In genomic region chr7:127140623-127141404, GRCm38 (mm10) we compare ENCODE assay signal across 20 mouse cellular contexts. TPM values are rescaled to one million over a fixed set of nuclear protein-coding genes. Genes with fewer than 3 reads are reported as not detected.
DNase-seq lines count a peak whose midpoint lies in the region; ATAC-seq and TF ChIP-seq lines count a peak whose summit lies in the region.
"Had no signal": no experiment of that assay in that cellular context is flagged by ENCODE, and none has a peak within 500 bp of the region (broad histone marks: within the 10 kb centered on the region; RNA-seq: fewer than 3 reads in every experiment).

No protein-coding gene starts in this region.

- peak; percentile 33 for DNase-seq in midbrain, embryonic 11.5 days (ENCODE audit: low spot score, missing footprints)
- DNase-seq in ES-CJ7 (ENCODE audit: low read depth, low spot score), result peak; percentile 77
- no peak for DNase-seq in frontal cortex, postnatal 25 days (ENCODE audit: low spot score in 2 of 2)
- DNase-seq in left cerebral cortex, postnatal 14 days (ENCODE audit: low spot score in 2 of 2), result no peak
- DNase-seq in embryo, embryonic 11 days, result no peak
- DNase-seq: cerebellum, adult 9-11 months; heart, postnatal 36 days; lung, postnatal 10 days; right cerebral cortex, adult 18-20 months had no signal

- TF ChIP-seq POLR2A in embryonic fibroblast, embryonic 13.5 days (IDR thresholded peaks at IDR 0.05; ENCODE audit: low read depth, low read length), result no peak
- no peak for TF ChIP-seq POLR2A in myocyte (IDR thresholded peaks at IDR 0.05; ENCODE audit: insufficient read length, low read depth)

- H3K4me3 ChIP-seq in midbrain, embryonic 11.5 days (ENCODE audit: low read depth, low read length), result no peak overlapping the region
- no peak overlapping the region for H3K4me3 ChIP-seq in midbrain, embryonic 13.5 days (replicated peaks)
- no peak overlapping the region for H3K4me3 ChIP-seq in embryonic fibroblast, embryonic 13.5 days (ENCODE audit: insufficient read depth, low read length)
- no peak overlapping the region for H3K4me3 ChIP-seq in myocyte
- H3K4me3 ChIP-seq: forebrain, embryonic 10.5 days had no signal

- H3K9me3 ChIP-seq in midbrain, embryonic 11.5 days (ENCODE audit: control insufficient read depth, low read length), result no peaks in the 10 kb centered on the region
- no peaks in the 10 kb centered on the region for H3K9me3 ChIP-seq in midbrain, embryonic 13.5 days
- H3K9me3 ChIP-seq: forebrain, embryonic 10.5 days had no signal

- WGBS in midbrain, embryonic 11.5 days, result 72% methylated on average over 7 of the region's 7 CpGs
- 65% methylated on average over 7 of the region's 7 CpGs for WGBS in midbrain, embryonic 13.5 days

- no peak overlapping the region for H3K27ac ChIP-seq in midbrain, embryonic 11.5 days (ENCODE audit: low read depth, low read length)
- no peak overlapping the region for H3K27ac ChIP-seq in midbrain, embryonic 13.5 days
- H3K27ac ChIP-seq in embryonic fibroblast, embryonic 13.5 days (ENCODE audit: insufficient read depth, low read length), result no peak overlapping the region
- H3K27ac ChIP-seq: forebrain, embryonic 10.5 days had no signal

- H3ac ChIP-seq in myocyte (ENCODE audit: control insufficient read depth, insufficient read length), result no peak overlapping the region

- ATAC-seq in midbrain, embryonic 11.5 days (ENCODE audit: low FRiP score), result no peak
- no peak for ATAC-seq in midbrain, embryonic 13.5 days
- ATAC-seq: midbrain, embryonic 16.5 days had no signal

- no peak overlapping the region for H3K9ac ChIP-seq in midbrain, embryonic 11.5 days (ENCODE audit: low read length)
- no peak overlapping the region for H3K9ac ChIP-seq in midbrain, embryonic 13.5 days (replicated peaks)

- H3K4me1 ChIP-seq in midbrain, embryonic 11.5 days (ENCODE audit: control insufficient read depth, insufficient read depth, low read length), result no peaks in the 10 kb centered on the region
- H3K4me1 ChIP-seq in midbrain, embryonic 13.5 days (replicated peaks), result no peaks in the 10 kb centered on the region
- H3K4me1 ChIP-seq in embryonic fibroblast, embryonic 13.5 days (ENCODE audit: control insufficient read depth, insufficient read depth, low read length), result no peaks in the 10 kb centered on the region

- intact Hi-C loops in left cerebral cortex, postnatal 14 days (cut with DNase I), result loop anchor here (5.0 kb wide), 1 partner anchor 36 kb away; no protein-coding TSS in a partner anchor

- no peaks in the 10 kb centered on the region for H3K27me3 ChIP-seq in midbrain, embryonic 11.5 days (ENCODE audit: control insufficient read depth, insufficient read depth, low read length)
- no peaks in the 10 kb centered on the region for H3K27me3 ChIP-seq in midbrain, embryonic 13.5 days
- H3K27me3 ChIP-seq in myocyte (ENCODE audit: control insufficient read depth, insufficient read depth, insufficient read length), result no peaks in the 10 kb centered on the region

- no peaks in the 10 kb centered on the region for H3K36me3 ChIP-seq in midbrain, embryonic 11.5 days (ENCODE audit: control insufficient read depth, insufficient read depth, low read length)
- H3K36me3 ChIP-seq in midbrain, embryonic 13.5 days, result no peaks in the 10 kb centered on the region
- no peaks in the 10 kb centered on the region for H3K36me3 ChIP-seq in myocyte (ENCODE audit: control insufficient read depth, insufficient read depth)
- H3K36me3 ChIP-seq: forebrain, embryonic 10.5 days had no signal

- peak; percentile 22; the same call in 1 of the 2 replicates for TF ChIP-seq CTCF in embryonic fibroblast, embryonic 13.5 days (IDR thresholded peaks at IDR 0.05; ENCODE audit: borderline replicate concordance, insufficient read depth, low read length)

- H3K79me2 ChIP-seq in myocyte (ENCODE audit: control insufficient read depth, insufficient read depth), result no peaks in the 10 kb centered on the region

- H3K4me2 ChIP-seq in midbrain, embryonic 11.5 days, result no peak overlapping the region
- H3K4me2 ChIP-seq in midbrain, embryonic 13.5 days (replicated peaks), result no peak overlapping the region
- H3K4me2 ChIP-seq in myocyte (ENCODE audit: low read depth), result no peak overlapping the region

TF ChIP-seq in myocyte, 11 proteins besides CTCF, POLR2A, EP300 and RAD21:
- TF ChIP-seq SRF (IDR thresholded peaks at IDR 0.05; ENCODE audit: control insufficient read depth, insufficient read length, low read depth) (no peak), MYOG (IDR thresholded peaks at IDR 0.05; ENCODE audit: control insufficient read depth in 1 of 3, insufficient read depth in 1 of 3, insufficient read length in 2 of 3, low read depth in 2 of 3) (no peak), USF1 (IDR thresholded peaks at IDR 0.05; ENCODE audit: low read depth) (peak; percentile 53)

RNA-seq across cellular contexts. Expression of gene Spn, which starts 3.2 kb away (rescaled TPM):
- polyA plus RNA-seq in midbrain, embryonic 11.5 days (2014; fragmentation: Nextera tagmentation; extraction: Ambion mirVana), result 0.19 TPM in 1 of 2 replicates, not detected in the other
- polyA plus RNA-seq in midbrain, embryonic 13.5 days (2015; fragmentation: Nextera tagmentation; extraction: Ambion mirVana), result 0.06 and 0.09 TPM in 2 replicates
- not detected in 2 replicates for polyA plus RNA-seq in embryonic fibroblast, embryonic 13.5 days (2011; ENCODE audit: insufficient read length, low read depth, missing spikeins)
- polyA plus RNA-seq in myocyte (2012; fragmentation: generic; extraction: Trizol), result 21.7 TPM
- under 1 TPM in 1 of 2 experiments, not detected in 1; 0.11 TPM for total RNA-seq in left cerebral cortex, postnatal 14 days (2021)
- polyA plus RNA-seq: embryonic facial prominence, embryonic 11.5 days; midbrain, embryonic 16.5 days; neural tube, embryonic 14.5 days had no signal

RNA-seq across cellular contexts. Expression of gene Qprt, which starts 18.8 kb away (rescaled TPM):
- polyA plus RNA-seq in midbrain, embryonic 11.5 days (2014; fragmentation: Nextera tagmentation; extraction: Ambion mirVana), result 5.7 and 6.2 TPM in 2 replicates
- polyA plus RNA-seq in midbrain, embryonic 13.5 days (2015; fragmentation: Nextera tagmentation; extraction: Ambion mirVana), result 0.79 and 0.98 TPM in 2 replicates
- polyA plus RNA-seq in embryonic fibroblast, embryonic 13.5 days (2011; ENCODE audit: insufficient read length, low read depth, missing spikeins), result 0.25 TPM in 1 of 2 replicates, not detected in the other
- polyA plus RNA-seq in myocyte (2012; fragmentation: generic; extraction: Trizol), result 0.04 TPM
- under 1 TPM in 1 of 2 experiments, not detected in 1; 0.25 TPM for total RNA-seq in left cerebral cortex, postnatal 14 days (2021)
- total RNA-seq: heart, adult 8-10 months; heart, postnatal 36 days had no signal
- polyA plus RNA-seq: neural tube, embryonic 14.5 days had no signal

RNA-seq across cellular contexts. Expression of gene AI467606, which starts 49.7 kb away (rescaled TPM):
- 1.3 and 1.7 TPM in 2 replicates for polyA plus RNA-seq in midbrain, embryonic 11.5 days (2014; fragmentation: Nextera tagmentation; extraction: Ambion mirVana)
- polyA plus RNA-seq in midbrain, embryonic 13.5 days (2015; fragmentation: Nextera tagmentation; extraction: Ambion mirVana), result 0.90 and 1.5 TPM in 2 replicates
- polyA plus RNA-seq in embryonic fibroblast, embryonic 13.5 days (2011; ENCODE audit: insufficient read length, low read depth, missing spikeins), result 0.42 and 1.1 TPM in 2 replicates
- 45.0 TPM for polyA plus RNA-seq in myocyte (2012; fragmentation: generic; extraction: Trizol)
- 1 to 10 TPM; 1.3 to 1.6 TPM for total RNA-seq in left cerebral cortex, postnatal 14 days (2021)

RNA-seq across cellular contexts. Expression of gene Zg16, which starts 53.7 kb away (rescaled TPM):
- not detected in 2 replicates for polyA plus RNA-seq in midbrain, embryonic 11.5 days (2014; fragmentation: Nextera tagmentation; extraction: Ambion mirVana)
- not detected in 2 replicates for polyA plus RNA-seq in midbrain, embryonic 13.5 days (2015; fragmentation: Nextera tagmentation; extraction: Ambion mirVana)
- not detected in 2 replicates for polyA plus RNA-seq in embryonic fibroblast, embryonic 13.5 days (2011; ENCODE audit: insufficient read length, low read depth, missing spikeins)
- polyA plus RNA-seq in myocyte (2012; fragmentation: generic; extraction: Trizol), result not detected
- total RNA-seq in left cerebral cortex, postnatal 14 days (2021), result not detected
- total RNA-seq: heart, adult 8-10 months; heart, postnatal 36 days; layer of hippocampus, adult 18-20 months; left cerebral cortex, postnatal 25 days had no signal
- polyA plus RNA-seq: embryonic facial prominence, embryonic 11.5 days; forebrain, embryonic 10.5 days; midbrain, embryonic 16.5 days; neural tube, embryonic 14.5 days; stomach, embryonic 14.5 days had no signal

RNA-seq across cellular contexts. Expression of gene Cd2bp2, which starts 55.0 kb away (rescaled TPM):
- 85.3 and 88.0 TPM in 2 replicates for polyA plus RNA-seq in midbrain, embryonic 11.5 days (2014; fragmentation: Nextera tagmentation; extraction: Ambion mirVana)
- polyA plus RNA-seq in midbrain, embryonic 13.5 days (2015; fragmentation: Nextera tagmentation; extraction: Ambion mirVana), result 90.8 and 96.1 TPM in 2 replicates
- polyA plus RNA-seq in embryonic fibroblast, embryonic 13.5 days (2011; ENCODE audit: insufficient read length, low read depth, missing spikeins), result 66.3 and 74.3 TPM in 2 replicates
- polyA plus RNA-seq in myocyte (2012; fragmentation: generic; extraction: Trizol), result 58.3 TPM
- 10 to 100 TPM; 73.9 to 84.5 TPM for total RNA-seq in left cerebral cortex, postnatal 14 days (2021)

Comparison
In these comparisons a context has a peak if more than half of its experiments do, and no peak if none do; other contexts are left out.
1. DNase-seq: peak in midbrain, embryonic 11.5 days (single experiment) and ES-CJ7 (single experiment); none in frontal cortex, postnatal 25 days (0 of 2), left cerebral cortex, postnatal 14 days (0 of 2) and embryo, embryonic 11 days (single experiment).
2. RNA of gene Spn, which starts 3.2 kb away (polyA plus RNA-seq): 21.7 TPM in myocyte (single experiment); not detected in embryonic fibroblast, embryonic 13.5 days, 0.06 to 0.09 TPM in midbrain, embryonic 13.5 days and 0.19 TPM in midbrain, embryonic 11.5 days; every median in the first group is over 10 times any median in the second.
3. RNA of gene AI467606, which starts 49.7 kb away (polyA plus RNA-seq): 45.0 TPM in myocyte (single experiment); 0.90 to 1.5 TPM in midbrain, embryonic 13.5 days, 1.3 to 1.7 TPM in midbrain, embryonic 11.5 days and 0.42 to 1.1 TPM in embryonic fibroblast, embryonic 13.5 days; every median in the first group is over 10 times any median in the second.